Mouse (Mus musculus) adrenal gland, adult 18-20 months (tissue): ENCODE measurements around the gene Ppih. TPM values are rescaled to one million over a fixed set of nuclear protein-coding genes. Genes with fewer than 3 reads are reported as not detected.
"Not testable (repeated sequence)": the region's sequence is repeated elsewhere in the genome, so short reads cannot be mapped to it uniquely, and the experiment has no call there.

ENCODE experiments used
- DNase-seq, 2 experiments: peaks; one replicate each; pipeline ENCODE4 v3.0.0; 2021 to 2022; ENCODE audit warnings: low spot score in 2 of 2
- total RNA-seq, 2 experiments: library from RNA; stranded (reverse); gene quantifications; 1 replicate in 1 of 2; 2 replicates in 1 of 2; pipeline ENCODE4 v1.2.3; 2021

Ppih gene
- total RNA-seq, 2 experiments from 2014 or later, result 16.7 to 17.6 TPM

DNA sequence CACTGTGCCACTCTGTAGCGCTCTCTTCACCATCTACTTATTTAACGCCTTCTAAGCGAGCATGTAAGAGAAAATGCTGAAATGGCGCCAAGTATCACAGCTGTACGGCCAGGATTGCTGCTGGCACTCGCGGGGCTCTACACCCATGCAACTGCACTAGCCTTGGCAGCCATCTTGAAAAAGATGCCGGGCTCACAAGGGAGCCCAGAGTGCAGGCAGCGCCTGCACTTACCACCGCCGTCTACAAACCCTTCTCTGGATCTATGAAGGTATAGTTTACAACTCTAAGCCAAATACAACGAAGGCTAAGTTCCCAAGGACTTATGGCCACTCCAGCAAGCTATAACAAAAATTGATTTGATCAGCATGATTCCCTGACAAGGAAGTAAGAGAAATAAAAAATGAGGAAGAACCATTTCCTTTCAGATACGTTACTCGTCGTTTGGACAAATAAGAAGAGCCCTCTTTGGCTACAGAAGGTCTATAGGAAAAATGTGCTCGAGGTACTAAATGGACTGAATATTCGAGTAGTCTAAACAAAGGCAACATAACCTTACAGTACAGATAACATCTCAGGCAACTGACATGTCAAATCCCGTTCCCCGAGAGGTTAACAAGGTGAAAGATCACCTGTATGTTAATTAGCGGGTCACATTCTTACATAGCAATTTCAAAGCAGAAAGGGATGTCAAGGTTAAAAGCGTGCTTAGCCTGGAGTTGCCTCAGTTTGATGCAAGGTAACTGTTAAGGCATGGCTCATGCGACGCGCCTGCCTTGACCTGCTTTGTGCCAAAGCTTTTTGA is 27.4 kb downstream of the Ppih start:
- DNase-seq, result peak in 1 of 2 experiments; percentile 39

DNA sequence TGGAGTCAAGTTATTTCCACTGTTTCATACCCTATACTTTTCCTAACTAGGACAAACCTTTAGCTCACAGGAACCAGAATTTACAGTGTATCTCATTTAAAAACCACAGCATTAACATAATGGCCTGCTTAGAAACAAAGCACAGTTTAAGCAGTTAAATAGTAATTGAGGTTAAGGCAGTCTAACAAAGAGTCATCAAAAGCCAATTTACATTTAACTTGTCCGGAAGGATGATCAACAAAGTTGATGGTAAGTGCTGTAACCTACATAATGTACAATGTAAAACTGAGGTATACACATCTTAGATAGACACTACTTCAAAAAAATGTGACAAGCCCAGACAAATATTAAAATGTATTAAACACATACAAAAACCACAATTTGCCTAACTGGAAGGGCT is 28.4 kb downstream of the Ppih start:
- DNase-seq, result no peak

DNA sequence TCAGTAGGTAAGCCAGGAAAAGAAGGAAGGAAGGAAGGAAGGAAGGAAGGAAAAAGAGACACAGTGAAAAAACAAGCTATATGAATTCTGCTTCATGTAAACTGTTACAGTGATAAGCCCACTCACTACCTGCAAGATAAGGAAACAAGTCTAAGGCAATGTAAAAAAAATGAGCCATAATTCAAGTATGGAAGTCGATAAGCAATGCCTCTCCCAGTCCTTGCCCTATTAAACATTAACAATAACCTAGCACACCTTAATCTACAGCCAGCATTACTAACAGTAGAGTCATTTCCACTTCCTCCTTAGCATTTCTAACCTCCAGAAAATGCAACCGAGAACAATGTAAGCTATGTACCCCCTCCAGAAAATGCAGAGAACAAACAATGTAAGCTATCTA is 35.0 kb downstream of the Ppih start:
- DNase-seq, result no peak

DNA sequence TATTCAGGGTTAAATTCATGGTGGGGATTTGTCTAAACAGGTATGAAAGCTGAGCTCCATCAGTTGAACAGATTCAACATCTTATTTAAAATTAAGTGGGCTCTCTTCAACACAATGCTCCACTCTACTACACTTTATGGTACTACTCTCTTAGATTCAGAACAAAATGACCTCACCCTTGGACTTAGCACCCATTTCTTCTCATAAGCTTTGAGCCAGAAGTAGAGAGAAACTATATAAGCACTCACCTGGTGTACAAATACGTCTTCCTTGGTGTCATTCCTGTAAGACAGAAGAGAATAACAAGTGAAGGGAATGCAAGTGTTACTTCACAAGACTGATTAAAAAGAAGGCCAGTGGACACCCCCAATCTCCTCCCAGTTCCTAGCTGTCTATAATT is 35.5 kb downstream of the Ppih start:
- DNase-seq, result no peak

DNA sequence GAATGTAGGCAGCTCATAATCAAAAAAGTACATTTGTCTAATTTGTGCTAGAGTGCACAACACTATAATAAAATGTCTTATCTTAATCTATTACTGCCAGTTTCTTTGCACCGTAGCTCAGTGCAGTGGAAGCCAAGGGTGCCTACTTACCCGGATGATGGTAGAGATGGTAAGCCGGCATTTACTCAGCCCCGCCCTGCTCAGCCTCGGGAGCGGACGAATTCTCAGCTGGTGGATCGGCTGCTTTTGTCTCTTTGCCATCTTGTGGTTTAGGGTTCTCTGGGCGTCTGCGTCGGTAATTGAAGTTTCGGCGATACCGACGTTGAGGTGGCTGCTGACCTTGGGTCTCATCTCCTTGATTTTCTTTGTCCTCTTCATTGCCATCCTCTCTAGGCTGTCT is 41.6 kb downstream of the Ppih start:
- not testable (repeated sequence) for DNase-seq

DNA sequence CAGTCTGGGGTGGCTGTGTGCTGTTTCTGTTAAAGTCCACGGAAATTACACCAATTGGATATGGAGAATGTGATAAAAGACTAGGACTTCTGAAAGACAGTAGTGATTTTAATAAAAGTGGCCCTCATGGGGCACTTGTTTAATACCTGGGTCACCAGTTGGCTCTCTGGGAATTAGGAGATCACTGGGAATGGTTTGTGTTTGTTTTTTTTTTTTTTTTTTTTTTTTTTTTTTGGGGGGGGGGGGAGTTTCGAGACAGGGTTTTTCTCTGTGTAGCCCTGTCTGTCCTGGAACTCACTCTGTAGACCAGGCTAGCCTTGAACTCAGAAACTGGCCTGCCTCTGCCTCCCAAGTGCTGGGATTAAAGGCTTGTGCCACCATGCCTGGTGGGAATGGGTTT is 44.6 kb downstream of the Ppih start:
- no peak for DNase-seq

DNA sequence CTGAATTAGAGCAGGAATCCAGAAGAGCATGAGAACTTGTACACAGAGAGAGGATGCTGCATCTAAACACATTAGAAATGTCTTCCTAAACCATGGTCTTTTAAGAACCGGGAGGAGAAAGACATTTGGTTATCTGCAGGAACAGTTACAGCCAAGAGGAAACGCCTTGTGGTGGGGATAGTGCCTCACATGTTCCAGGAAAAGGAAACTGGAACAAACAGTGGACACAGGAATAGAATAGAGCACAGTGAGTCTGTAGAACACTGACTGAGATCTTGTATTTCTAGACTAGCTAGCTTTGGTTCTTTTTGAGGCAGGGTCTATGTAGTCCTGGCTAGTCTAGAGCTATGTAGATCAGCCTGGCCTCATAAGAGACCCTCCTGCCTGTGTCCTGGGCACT is 45.1 kb downstream of the Ppih start:
- no peak for DNase-seq

DNA sequence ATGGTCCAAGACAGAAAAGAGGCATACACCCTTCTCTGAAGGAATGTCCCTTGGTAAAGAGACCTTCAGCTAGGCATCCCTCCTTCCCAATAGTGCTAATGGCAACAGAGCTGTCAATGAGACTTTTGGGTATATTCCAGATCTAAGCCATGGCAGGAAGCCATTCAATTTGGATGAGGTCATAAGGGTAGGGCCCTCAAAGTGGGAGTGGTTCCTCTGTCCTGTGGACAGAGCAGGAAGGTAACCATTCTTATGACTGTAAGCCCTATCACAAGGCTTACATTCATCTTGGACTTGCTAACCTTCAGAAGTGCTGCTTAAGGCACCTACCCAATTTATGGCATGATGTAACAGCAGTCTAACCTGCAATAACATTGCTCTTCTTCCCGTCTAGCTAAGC is 45.7 kb downstream of the Ppih start:
- no peak for DNase-seq

DNA sequence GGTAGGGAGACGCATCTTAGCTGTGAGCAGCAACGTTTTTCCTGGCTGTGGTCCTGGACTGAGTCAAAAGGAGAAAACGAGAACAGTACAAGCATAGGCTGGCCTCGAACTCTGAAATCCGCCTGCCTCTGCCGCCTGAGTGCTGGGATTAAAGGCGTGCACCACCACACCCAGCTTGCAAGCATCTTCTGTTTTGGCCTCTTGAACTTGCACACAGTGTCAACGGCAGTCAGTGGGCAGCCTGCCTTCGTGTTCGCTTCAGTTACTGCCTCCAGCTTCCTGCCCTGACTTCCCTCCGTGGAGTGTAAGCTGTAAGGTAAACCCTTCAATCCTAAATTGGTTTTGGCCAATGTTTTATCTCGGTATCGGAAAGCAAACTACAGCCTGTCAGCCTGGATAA is 53.7 kb downstream of the Ppih start:
- DNase-seq, result no peak

DNA sequence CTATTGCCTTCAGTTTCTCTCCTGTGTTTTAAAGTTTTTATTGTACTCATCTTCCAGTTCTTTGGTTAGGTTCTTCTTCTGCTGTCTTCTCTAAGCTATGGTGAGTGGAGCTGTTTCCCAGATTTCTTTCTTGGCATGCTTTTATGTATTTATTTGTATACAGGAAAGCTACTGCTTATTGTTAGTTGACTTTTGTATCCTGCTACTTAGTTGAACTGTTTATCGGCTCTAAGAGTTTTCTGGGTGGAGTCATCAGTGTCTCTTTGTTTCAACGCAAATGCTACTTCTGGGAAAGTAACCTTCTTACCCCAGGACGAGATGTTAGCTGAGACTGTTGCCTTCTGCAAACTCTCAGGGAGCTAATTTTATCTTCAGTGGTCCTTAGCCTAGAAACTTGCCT is 56.9 kb downstream of the Ppih start:
- no peak for DNase-seq

DNA sequence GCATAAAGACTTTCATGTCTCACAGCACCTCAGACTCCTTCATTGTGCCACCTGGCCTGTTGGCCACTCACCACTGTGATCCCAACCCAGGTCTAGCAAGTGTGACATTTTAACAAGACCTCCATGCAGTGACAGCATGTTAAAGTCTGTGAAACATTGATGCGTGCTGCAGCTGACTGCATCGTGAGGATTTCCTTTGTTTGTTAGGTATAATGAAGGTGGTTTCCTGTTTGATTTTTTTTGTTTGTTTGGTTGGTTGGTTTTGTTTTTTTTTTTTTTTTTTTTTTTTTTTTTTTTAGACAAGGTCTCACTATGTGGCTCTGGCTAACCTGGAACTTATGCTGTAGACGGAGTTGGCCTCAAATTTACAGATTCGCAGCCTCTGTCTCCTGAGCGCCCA is 57.9 kb downstream of the Ppih start:
- no peak for DNase-seq

DNA sequence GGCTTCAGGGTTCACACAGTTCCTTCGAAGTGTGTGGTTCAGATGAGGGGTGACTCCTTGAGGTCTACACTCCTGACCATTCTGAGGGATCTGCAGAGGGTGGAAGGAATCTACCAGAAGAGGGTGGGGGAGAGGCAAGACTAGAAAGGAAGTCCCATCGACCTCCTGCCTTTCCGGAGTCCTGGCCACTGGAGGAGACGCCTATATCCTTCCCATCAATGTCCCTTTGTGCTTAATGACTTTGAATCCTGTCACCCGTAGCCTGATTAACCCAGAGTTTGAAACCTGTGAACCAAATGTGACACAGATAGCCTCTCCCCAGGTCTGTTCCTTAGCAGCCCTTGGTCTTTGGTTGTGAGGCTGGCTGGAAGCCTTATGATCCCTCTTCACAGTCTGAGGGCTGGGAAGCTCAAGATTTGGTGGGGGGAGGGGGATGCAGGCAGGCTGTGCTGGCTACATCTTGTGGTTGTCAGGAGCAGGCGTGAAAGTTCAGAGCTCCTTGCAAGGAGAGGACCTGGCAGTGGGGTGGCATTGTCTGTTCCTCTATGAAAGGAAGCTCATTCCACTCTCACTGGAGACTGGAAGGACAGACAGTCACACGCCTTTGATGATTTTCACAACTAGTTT is 59.1 kb downstream of the Ppih start:
- no peak for DNase-seq

DNA sequence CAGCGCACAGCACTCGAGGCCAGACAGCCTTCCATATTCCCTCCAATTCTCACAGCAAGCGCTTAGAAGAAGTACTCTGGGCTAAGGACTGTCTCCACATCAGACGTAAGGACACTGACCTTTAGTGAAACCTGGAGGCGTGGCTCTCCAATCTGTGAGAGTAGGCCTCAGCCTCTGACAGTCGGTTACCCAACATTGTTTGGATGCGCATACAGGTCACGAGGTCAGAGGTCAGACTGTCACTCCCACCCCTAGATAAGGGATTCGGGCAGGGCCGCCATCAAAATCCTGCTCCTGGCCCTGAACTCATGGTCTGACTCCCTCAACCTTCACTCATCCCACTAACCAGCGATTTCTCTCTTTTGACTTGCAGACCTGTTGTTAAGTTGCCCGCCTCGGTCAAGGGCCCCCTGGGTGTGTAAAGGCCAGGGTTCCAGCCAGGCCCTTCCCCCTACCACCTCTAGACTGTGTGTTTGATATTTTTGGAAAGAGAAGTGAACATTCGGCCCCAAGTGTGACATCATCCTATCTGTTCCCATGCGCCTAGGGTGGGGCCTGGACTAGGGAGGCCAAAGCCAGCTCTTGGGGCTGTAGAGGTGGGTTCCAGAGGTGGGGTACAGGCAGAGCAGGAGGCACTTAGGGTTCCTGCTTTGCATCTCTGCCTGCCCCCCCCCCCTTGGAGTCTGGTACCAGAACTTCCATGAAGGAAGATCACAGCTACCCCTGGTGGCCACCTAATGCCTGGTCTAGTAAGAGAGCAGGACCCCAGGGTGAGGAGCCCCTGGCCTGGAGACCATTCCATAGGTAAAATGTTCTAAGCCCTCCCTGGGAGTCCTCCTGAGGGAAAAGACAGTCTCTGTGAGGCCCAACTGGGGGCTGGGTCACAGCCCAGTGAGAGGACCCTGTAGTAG is 60.7 kb downstream of the Ppih start:
- no peak for DNase-seq

DNA sequence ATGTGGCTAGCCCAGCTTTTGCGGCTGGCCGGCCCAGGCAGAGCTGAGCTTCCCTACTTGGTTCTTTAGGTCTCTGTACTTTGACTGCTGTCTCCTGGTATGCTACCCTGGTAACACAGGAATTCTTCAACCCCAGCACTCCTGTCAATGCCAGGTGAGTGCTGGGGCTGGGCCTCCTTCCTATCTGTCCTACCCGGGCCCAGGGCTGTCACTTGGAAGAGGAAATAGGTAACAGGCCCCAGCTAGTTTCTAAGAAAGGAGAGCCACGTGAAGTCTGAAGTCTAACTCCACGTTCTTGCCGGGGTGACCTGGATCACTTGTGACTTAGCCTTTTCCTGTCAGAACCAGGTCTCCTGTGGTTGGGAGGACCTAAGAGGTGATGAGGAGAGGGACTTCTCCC is 63.3 kb downstream of the Ppih start:
- DNase-seq, result no peak

DNA sequence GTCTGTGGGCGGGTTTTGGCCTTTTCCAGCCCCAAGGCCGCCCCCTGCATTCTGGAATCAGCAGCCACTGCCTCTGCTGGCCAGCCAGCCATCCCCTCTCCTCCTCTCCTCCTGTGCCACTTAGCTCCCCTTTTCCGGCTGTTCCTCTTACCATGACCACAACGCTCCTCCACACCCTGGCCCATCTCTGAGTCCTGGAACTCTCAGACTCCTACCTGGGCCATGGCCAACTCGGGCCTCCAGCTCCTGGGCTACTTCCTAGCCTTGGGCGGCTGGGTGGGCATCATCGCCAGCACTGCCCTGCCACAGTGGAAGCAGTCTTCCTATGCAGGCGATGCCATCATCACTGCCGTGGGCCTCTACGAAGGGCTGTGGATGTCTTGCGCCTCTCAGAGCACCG is 65.0 kb downstream of the Ppih start, which contains the start of gene Cldn19:
Gene Cldn19, plus strand, starts transcription at position 64 of the 400 bp plus-strand sequence.
- DNase-seq, result no peak

DNA sequence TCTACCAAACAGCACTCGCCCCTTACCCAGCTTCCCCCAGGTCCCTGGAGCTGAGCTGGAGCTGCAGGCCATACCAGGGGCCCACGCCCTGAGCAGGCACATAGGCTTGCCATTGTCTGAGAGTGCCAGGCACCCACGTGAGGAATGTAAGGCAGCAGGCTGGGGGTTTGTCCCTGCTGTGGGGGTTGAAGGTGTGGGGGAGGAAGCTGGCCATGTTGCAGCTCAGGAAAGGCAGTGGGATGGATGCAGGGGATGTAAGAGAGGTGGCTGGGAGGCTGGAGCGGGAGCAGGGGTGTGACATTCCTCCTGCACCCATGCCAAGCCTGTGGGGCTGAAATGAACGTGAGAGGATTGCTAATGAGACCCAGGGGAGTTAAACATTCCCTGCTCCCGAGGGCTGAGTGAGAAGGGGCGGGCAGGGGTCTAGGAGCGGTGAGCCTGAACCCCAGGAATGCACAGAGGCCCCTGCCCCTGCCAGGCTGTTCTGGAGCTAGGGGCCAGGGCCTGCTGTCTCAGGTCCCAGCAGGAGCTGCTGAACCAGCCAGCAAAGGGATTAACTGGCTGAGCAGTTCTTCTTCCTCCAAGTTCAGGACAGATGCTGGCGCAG is 66.2 kb downstream of the Ppih start:
- DNase-seq, result no peak

DNA sequence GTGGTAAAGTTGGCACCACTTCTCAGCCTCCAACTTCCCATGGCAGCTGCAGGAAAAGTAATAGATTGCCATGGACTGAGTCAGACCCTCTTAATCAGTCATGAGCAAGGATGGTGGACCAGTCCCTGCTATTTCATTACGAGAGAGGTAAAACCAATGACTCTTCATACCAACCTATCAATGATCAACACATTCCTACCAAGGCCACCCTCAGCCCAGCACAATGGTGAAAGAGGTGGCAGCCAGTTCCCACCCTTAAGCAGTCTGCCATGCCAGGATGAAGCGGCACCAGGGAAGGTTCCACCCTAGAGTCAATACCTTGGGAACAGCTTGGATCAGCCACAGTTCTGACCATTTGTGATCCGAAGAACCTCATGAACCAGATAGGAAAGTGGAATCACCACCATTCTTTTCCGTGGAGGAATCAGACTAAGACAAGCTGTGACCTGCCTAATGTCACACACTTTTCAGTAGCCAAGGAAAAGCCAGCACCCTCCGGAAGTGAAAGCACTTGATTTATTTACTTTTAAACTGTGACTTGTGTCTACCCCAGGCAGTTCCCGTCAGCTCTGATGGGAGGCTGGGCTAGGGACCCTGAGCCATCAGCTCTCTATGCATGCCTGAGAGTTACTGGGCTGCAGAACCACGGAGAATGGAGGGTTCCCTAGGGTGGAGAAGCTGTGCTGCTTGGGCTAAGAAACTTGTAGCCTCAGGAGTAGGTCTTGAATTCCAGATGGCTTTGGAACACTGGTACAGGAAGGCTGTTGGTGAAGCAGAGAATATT is 68.1 kb downstream of the Ppih start:
- no peak for DNase-seq
